Mouse (Mus musculus) liver, postnatal 0 days (tissue): Measurements from ENCODE around the gene Ggt5. TPM values are rescaled to one million over a fixed set of nuclear protein-coding genes. Genes with fewer than 3 reads are reported as not detected.

Experiments
- ATAC-seq: fragments of 200-750 bp; cut with Nextera tagmentation; 2 replicates; pipeline ENCODE4 v1.8.0; 2017; ENCODE audit warnings: mild to moderate bottlenecking, moderate library complexity
- DNase-seq: peaks from one replicate; pipeline ENCODE4 v3.0.0-alpha.2; 2016
- H3K27ac ChIP-seq: fragments of 300-500 bp; sonication (generic); 2 replicates; pipeline ENCODE4 v1.5.1; 2014; ENCODE audit warnings: antibody characterized with exemption, moderate library complexity, mild to moderate bottlenecking, low read depth
- H3K27me3 ChIP-seq: fragments of 300-500 bp; sonication (generic); 2 replicates; pipeline ENCODE4 v1.6.1; 2014; ENCODE audit warnings: low read length, control low read depth, mixed read lengths; ENCODE audit not compliant: insufficient read depth
- H3K36me3 ChIP-seq: fragments of 300-500 bp; sonication (generic); replicated peaks from 2 replicates; pipeline ENCODE4 v1.6.1; 2014; ENCODE audit warnings: mild to moderate bottlenecking, control low read depth, low read length, moderate library complexity, mixed read lengths; ENCODE audit not compliant: insufficient read depth
- H3K4me1 ChIP-seq: fragments of 300-500 bp; sonication (generic); 2 replicates; pipeline ENCODE4 v1.6.1; 2014; ENCODE audit warnings: antibody characterized with exemption, mild to moderate bottlenecking, control low read depth; ENCODE audit not compliant: insufficient read depth
- H3K4me2 ChIP-seq: fragments of 300-500 bp; sonication (generic); 2 replicates; pipeline ENCODE4 v1.6.1; 2014; ENCODE audit warnings: low read depth, mild to moderate bottlenecking, low read length, moderate library complexity, mixed read lengths
- H3K4me3 ChIP-seq: fragments of 300-500 bp; sonication (generic); 2 replicates; pipeline ENCODE4 v1.5.1; 2014; ENCODE audit warnings: low read depth, low read length
- H3K9ac ChIP-seq: fragments of 300-500 bp; sonication (generic); replicated peaks from 2 replicates; pipeline ENCODE4 v1.6.1; 2014; ENCODE audit warnings: mild to moderate bottlenecking, moderate library complexity
- H3K9me3 ChIP-seq: fragments of 300-500 bp; sonication (generic); 2 replicates; pipeline ENCODE4 v1.6.1; 2016; ENCODE audit warnings: mild to moderate bottlenecking, control low read depth, low read length, mixed read lengths
- CTCF ChIP-seq: sonication (generic); IDR thresholded peaks from 2 replicates; pipeline ENCODE4 v1.5.1; 2016; ENCODE audit warnings: antibody characterized with exemption, low read depth
- EP300 ChIP-seq: IDR thresholded peaks from 2 replicates; pipeline ENCODE4 v1.6.1; 2016; ENCODE audit warnings: antibody characterized with exemption, low read depth, mild to moderate bottlenecking
- WGBS: fragments of 180-500 bp; shearing (Covaris S2); extraction: QIAGEN DNeasy Blood & Tissue Kit; methylation state at CpG from one replicate; pipeline ENCODE4 v1.1.7; 2014; ENCODE audit not compliant: insufficient replicate concordance; 5-methylcytosine and 5-hydroxymethylcytosine counted together
- polyA plus RNA-seq: library from polyadenylated mRNA; unstranded; fragments of >200 nt; fragmentation: Nextera tagmentation; extraction: Ambion mirVana; gene quantifications from 2 replicates; pipeline ENCODE4 v1.2.1, GENCODE M21; 2015

Gene Ggt5
- polyA plus RNA-seq, 1 experiment from 2014 or later = 1.4 TPM

DNA sequence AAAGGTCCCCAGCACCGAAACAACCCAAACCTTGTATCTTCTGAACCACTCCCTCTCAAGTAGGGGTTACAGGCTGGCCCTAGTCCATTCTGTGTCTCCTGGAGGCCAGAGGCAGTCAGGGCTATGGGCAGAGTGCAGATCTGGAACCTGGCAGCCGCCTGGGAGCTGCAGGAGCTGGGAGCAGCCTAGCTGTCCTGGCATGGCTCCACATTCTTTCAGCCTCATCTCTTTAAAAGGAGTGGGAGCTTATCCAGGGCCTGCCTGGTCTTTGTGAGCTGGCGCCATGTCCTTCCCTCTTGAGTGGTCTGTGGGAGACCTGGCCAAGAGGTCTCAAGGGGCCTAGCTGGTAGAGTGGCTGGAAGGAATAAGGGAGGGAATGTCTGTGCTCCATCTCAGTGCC, 58.2 kb downstream of the Ggt5 start:
- no peak for ATAC-seq
- Histone ChIP-seq H3K4me3 (no peak overlapping the region), H3K4me2 (no peak overlapping the region), H3K36me3 (peaks cover 45% of the 10 kb centered on the region), H3K4me1 (peaks cover 8% of the 10 kb centered on the region; the same call in 1 of the 2 replicates), H3K9me3 (no peaks in the 10 kb centered on the region), H3K9ac (no peak overlapping the region), H3K27me3 (no peaks in the 10 kb centered on the region), H3K27ac (no peak overlapping the region)
- 70% methylated on average over 3 of the region's 3 CpGs for WGBS
- no peak for DNase-seq
- no peak for TF ChIP-seq CTCF

DNA sequence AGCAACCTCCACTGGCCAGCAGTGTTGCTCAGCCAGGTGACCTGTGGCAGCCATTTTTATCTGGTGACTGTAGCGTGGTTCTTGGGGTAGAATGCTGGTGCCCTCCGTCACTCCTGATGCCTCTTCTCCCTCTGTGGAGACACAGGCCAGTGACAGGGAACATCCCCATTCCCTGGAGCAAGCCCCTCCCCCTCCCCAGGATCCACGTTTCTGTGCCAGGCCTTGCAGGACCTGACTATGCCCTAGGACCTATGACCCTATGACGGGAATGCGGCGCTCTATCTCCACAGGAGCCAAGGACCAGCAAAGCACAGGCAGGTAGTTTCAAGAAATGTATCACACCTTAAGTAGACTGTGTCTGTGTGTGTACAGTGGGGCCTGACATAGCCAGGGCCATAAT, 59.0 kb downstream of the Ggt5 start:
- no peak overlapping the region for H3K4me2 ChIP-seq
- TF ChIP-seq CTCF (no peak), EP300 (no peak)
- WGBS = 90% methylated on average over 6 of the region's 6 CpGs
- H3K9ac ChIP-seq = no peak overlapping the region
- H3K27me3 ChIP-seq = no peaks in the 10 kb centered on the region
- ATAC-seq (no peak), DNase-seq (no peak)
- no peak overlapping the region for H3K4me3 ChIP-seq
- H3K27ac ChIP-seq = no peak overlapping the region
- H3K36me3 ChIP-seq = peaks cover 52% of the 10 kb centered on the region
- peaks cover 8% of the 10 kb centered on the region; the same call in 1 of the 2 replicates for H3K4me1 ChIP-seq
- no peaks in the 10 kb centered on the region for H3K9me3 ChIP-seq

DNA sequence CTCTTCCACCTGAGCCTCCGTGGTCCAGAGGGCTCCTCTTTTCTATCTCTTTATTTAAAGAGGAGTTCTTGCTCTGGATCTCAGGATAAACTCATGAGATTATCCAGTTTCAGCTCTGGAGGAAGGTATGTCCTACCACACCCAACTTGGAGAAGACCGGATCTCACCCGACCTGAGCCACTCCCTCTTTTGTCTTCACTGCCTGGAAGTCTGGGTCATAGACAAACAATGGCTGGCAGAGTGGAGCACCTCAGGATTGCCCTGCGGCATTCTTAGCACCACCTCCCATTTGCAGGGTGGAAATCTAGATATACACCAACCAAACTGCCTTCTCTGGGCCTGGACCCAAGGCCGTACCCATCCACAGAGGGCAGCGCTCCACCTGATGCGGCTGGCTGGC, 59.9 kb downstream of the Ggt5 start:
- Histone ChIP-seq H3K36me3 (peaks cover 60% of the 10 kb centered on the region), H3K9ac (no peak overlapping the region), H3K4me2 (no peak overlapping the region), H3K9me3 (no peaks in the 10 kb centered on the region), H3K4me1 (peaks cover 3% of the 10 kb centered on the region; the same call in 1 of the 2 replicates), H3K27ac (no peak overlapping the region), H3K4me3 (no peak overlapping the region), H3K27me3 (no peaks in the 10 kb centered on the region)
- no peak for TF ChIP-seq CTCF
- DNase-seq = no peak
- ATAC-seq = no peak
- WGBS = 87% methylated on average over 7 of the region's 7 CpGs

DNA sequence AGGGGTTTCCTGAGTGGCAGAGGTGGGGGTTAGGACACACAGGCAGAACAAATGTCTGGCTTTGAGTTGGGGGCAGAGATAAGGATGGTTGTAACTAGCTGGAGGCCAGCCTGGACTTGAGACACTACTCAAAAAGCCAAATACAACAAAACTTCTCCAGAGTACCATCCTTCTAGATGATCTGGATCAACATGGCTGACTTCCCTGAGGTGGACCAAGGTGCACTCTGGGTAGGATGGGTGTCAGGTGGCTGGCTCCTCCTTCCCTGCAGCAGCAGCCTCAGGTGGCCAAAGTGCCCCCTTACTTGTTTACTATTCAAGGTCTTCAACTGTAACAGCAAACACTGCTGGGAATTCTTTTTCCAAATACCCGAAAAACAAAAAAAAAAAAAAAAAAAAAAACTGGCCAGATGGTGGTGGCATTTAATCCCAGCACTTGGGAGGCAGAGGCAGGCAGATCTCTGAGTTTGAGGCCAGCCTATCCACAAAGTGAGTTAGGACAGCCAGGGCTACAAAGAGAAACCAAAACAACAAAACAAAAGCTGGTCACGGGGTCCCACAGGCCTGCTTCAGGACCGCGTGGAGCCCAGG, 60.4 kb downstream of the Ggt5 start:
- H3K4me2 ChIP-seq = no peak overlapping the region
- peaks cover 63% of the 10 kb centered on the region for H3K36me3 ChIP-seq
- H3K9ac ChIP-seq = no peak overlapping the region
- TF ChIP-seq CTCF (no peak), EP300 (no peak)
- H3K4me3 ChIP-seq = no peak overlapping the region
- no peaks in the 10 kb centered on the region for H3K4me1 ChIP-seq
- no peak for DNase-seq
- no peaks in the 10 kb centered on the region for H3K9me3 ChIP-seq
- no peak overlapping the region for H3K27ac ChIP-seq
- whole genome bisulfite sequencing = 90% methylated on average over 4 of the region's 4 CpGs
- no peaks in the 10 kb centered on the region for H3K27me3 ChIP-seq
- ATAC-seq = no peak

DNA sequence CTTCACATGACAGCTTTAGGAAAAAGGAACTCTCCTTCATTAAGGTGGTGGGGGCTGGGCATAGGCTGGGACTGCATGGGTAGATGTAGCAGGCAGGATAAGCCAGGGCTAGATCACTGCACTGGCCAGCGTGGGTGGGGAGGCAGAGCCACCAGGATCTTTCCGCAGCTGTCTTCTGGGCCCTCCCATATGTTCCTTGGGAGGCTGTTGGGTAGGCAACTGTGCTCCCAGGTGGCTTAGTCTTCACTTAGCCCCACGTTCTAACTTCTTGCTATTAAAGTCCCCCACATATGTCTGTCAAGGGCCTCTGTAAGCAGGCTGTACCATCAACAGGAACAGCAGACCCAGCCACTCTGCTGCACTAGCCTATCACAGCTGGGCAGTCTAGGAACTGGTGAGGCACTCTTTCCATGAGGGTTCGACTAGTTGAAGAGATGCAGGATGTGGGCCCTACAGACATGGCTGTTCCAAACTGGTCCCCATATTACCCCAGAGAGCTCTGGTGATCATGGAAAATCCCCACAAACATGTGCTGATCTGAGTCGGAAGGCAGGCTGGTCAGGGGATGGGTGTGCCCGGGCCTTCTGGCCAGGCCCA, 61.3 kb downstream of the Ggt5 start:
- no peaks in the 10 kb centered on the region for H3K27me3 ChIP-seq
- no peaks in the 10 kb centered on the region for H3K4me1 ChIP-seq
- H3K27ac ChIP-seq = no peak overlapping the region
- 84% methylated on average over 6 of the region's 6 CpGs for WGBS
- H3K4me2 ChIP-seq = no peak overlapping the region
- H3K9ac ChIP-seq = no peak overlapping the region
- ATAC-seq (no peak), DNase-seq (no peak)
- H3K9me3 ChIP-seq = no peaks in the 10 kb centered on the region
- TF ChIP-seq CTCF (no peak), EP300 (no peak)
- H3K36me3 ChIP-seq = peaks cover 69% of the 10 kb centered on the region
- no peak overlapping the region for H3K4me3 ChIP-seq

DNA sequence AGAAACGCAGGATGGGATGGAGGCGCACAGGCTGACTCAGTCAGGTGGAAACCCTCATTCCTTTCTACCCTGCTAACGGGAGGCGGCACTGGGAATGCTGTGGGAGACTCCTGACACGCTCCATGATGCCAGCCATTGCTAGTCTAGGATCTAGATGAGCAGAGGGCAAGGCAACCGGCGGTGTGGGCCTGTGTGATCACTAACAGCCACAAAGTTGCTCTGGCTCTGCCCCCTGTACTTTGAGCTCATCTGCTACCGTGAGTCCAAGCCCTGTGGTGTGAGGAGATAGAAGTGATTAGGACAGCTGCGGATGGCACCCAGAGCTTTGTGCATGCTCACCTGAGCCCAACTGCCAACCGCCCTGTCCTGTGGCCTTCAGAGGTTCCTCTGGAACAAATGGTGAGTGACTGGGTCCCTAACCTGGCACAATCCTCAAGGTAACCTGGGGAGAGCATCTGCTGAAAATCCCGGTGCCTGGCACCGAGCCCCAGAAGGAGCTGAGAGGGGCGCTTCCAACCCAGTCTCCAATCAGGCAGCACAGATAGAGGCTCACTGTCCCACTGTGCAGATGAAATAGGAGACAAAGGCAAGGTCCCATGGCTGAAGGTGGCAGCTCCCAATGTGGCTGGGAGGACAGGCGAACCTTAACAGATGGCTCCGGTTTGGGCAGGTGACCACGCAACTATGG, 62.4 kb downstream of the Ggt5 start:
- no peak for TF ChIP-seq EP300
- no peak for TF ChIP-seq CTCF
- no peak for ATAC-seq
- Histone ChIP-seq H3K9me3 (no peaks in the 10 kb centered on the region), H3K36me3 (peaks cover 80% of the 10 kb centered on the region), H3K4me3 (no peak overlapping the region), H3K9ac (no peak overlapping the region), H3K27ac (no peak overlapping the region), H3K4me1 (no peaks in the 10 kb centered on the region), H3K4me2 (no peak overlapping the region), H3K27me3 (no peaks in the 10 kb centered on the region)
- 94% methylated on average over 16 of the region's 16 CpGs for WGBS
- no peak for DNase-seq
